Mouse (Mus musculus) ES-Bruce4 (cell line): ENCODE results near the gene Cdh13. TPM values are rescaled to one million over a fixed set of nuclear protein-coding genes. Genes with fewer than 3 reads are reported as not detected.

Experiments used
- H3K27ac ChIP-seq: 2 replicates; pipeline ENCODE4 v1.5.1; 2012; ENCODE audit warnings: low read length, inconsistent platforms; ENCODE audit not compliant: insufficient read depth
- H3K27me3 ChIP-seq: 2 replicates; pipeline ENCODE4 v1.6.1; 2012; ENCODE audit warnings: mild to moderate bottlenecking, low read length, inconsistent platforms; ENCODE audit not compliant: control insufficient read depth, poor library complexity, insufficient read depth, severe bottlenecking
- H3K36me3 ChIP-seq: 2 replicates; pipeline ENCODE4 v1.6.1; 2012; ENCODE audit warnings: inconsistent platforms, mild to moderate bottlenecking, low read length, moderate library complexity; ENCODE audit not compliant: control insufficient read depth, poor library complexity, insufficient read depth, severe bottlenecking
- H3K4me1 ChIP-seq: one replicate; pipeline ENCODE4 v1.8.1; 2011; ENCODE audit warnings: low read length; ENCODE audit not compliant: control insufficient read depth, insufficient read depth
- H3K4me3 ChIP-seq: 2 replicates; pipeline ENCODE4 v1.5.1; 2011; ENCODE audit warnings: low read depth, mild to moderate bottlenecking, low read length
- H3K9ac ChIP-seq: 2 replicates; pipeline ENCODE4 v1.6.1; 2012; ENCODE audit warnings: low read depth, mild to moderate bottlenecking, inconsistent platforms; ENCODE audit not compliant: poor library complexity, severe bottlenecking
- H3K9me3 ChIP-seq: replicated peaks from 2 replicates; pipeline ENCODE4 v1.6.1; 2012; ENCODE audit warnings: mild to moderate bottlenecking, low read length, inconsistent platforms; ENCODE audit not compliant: control insufficient read depth, poor library complexity, insufficient read depth, severe bottlenecking
- CTCF ChIP-seq: IDR thresholded peaks from one replicate; pipeline ENCODE4 v1.8.1; 2011; ENCODE audit warnings: low read depth, low read length
- EP300 ChIP-seq: IDR thresholded peaks from 2 replicates; pipeline ENCODE4 v1.6.1; 2011; ENCODE audit warnings: low read depth, low read length; ENCODE audit not compliant: insufficient read depth
- POLR2A ChIP-seq: IDR thresholded peaks from one replicate; pipeline ENCODE4 v1.8.1; 2011; ENCODE audit warnings: low read length; ENCODE audit not compliant: insufficient read depth
- polyA plus RNA-seq: library from polyadenylated mRNA; stranded (reverse); fragments of >200 nt; gene quantifications from 2 replicates; pipeline ENCODE4 v1.2.4, GENCODE M21; 2011; ENCODE audit warnings: low read depth; ENCODE audit not compliant: missing spikeins, insufficient read depth, insufficient read length

Cdh13 gene
- polyA plus RNA-seq, 1 experiment: 2.0 TPM

DNA sequence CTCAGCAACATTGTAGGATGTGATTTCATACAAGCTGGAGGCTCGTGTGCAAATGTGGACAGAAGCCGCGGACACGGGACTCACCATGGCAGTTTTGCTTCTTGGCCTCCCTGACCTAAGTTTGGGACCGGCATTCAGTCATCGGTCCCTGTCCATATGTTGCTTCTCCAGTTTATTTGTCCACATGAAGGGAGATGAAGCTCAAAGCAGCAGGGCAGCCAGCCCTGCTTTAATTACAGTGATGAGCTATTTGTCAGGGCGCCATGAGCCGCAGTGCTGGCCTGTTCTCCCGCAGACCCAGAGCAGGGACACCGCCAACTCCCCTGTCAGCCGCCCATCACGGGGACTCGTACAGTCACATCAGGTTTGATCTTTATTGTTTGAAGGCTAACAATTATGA is 502.1 kb downstream of the Cdh13 start:
- no peak for TF ChIP-seq EP300
- no peak for TF ChIP-seq CTCF
- no peak for TF ChIP-seq POLR2A

DNA sequence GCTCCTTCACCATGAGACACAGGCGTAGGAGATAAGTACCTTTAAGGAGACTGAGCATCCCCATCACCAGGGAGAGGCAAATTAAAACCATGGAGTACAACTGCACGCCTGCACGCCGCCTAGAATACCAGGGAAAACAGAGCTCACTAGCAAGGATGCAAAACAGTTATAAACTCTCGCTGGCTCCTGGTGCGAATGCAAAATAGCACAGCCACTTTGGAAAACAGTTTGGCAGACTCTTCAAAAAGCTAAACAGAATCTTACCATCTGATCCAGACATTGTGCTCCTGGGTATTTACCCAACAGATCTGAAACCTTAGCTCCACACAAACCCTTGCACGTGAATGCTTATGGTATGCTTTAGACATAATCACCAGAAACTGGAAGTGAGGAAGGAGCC is 506.1 kb downstream of the Cdh13 start:
- Histone ChIP-seq H3K27ac (no peak overlapping the region), H3K36me3 (no peaks in the 10 kb centered on the region), H3K9me3 (no peaks in the 10 kb centered on the region), H3K4me1 (no peaks in the 10 kb centered on the region), H3K9ac (no peak overlapping the region), H3K4me3 (no peak overlapping the region), H3K27me3 (no peaks in the 10 kb centered on the region; the same call in 1 of the 2 replicates)
- no peak for TF ChIP-seq POLR2A
- TF ChIP-seq CTCF: no peak
- no peak for TF ChIP-seq EP300

More for the DNA sequence above, 502.1 kb downstream of the Cdh13 start:
- Histone ChIP-seq H3K9ac (no peak overlapping the region), H3K4me1 (no peaks in the 10 kb centered on the region), H3K27ac (no peak overlapping the region), H3K36me3 (no peaks in the 10 kb centered on the region), H3K4me3 (no peak overlapping the region), H3K27me3 (no peaks in the 10 kb centered on the region; the same call in 1 of the 2 replicates), H3K9me3 (no peaks in the 10 kb centered on the region)

DNA sequence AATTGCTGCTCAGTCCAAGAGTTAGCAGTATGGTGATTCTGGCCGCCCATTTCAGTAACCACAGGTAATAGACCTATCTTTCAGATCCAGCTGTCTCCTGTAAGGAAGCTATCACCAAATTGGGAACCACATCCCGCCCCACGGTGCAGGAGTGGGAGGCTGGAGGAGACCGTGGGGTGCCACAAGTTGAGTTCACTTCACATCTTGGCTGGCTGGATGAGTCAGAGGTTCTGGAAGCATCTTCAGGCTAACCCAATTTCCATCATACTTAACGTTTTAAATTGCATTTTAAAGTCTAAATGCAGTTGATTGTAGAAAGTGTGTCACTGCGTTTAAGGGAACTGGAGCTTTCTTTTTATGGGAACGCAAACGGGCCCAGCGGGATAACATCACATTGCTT is 511.4 kb downstream of the Cdh13 start:
- no peak overlapping the region for H3K27ac ChIP-seq
- peaks cover 2% of the 10 kb centered on the region for H3K4me1 ChIP-seq
- no peaks in the 10 kb centered on the region for H3K36me3 ChIP-seq
- no peak overlapping the region for H3K9ac ChIP-seq
- no peak overlapping the region for H3K4me3 ChIP-seq
- TF ChIP-seq EP300: no peak
- peaks cover 17% of the 10 kb centered on the region for H3K9me3 ChIP-seq
- H3K27me3 ChIP-seq: no peaks in the 10 kb centered on the region; the same call in 1 of the 2 replicates

DNA sequence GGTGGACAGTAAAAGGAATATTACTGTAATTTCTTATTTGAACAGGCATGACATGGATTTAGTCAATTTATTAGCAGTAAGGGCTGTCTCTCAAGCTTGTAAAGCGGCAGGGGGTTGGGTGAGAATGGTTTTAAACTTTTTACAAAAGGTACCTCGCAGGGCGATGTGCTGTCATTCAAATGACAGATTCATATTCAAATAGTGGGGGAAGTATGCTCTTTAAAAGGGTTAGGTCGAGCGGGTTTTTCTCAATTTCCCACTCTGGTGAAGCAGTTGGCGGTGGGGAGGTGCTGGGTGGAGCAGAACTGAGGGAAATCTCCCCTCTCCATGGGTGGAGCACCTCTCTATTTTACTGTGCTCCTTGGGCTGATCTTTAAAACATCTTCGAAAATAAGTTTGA is 513.0 kb downstream of the Cdh13 start:
- H3K4me1 ChIP-seq: peaks cover 2% of the 10 kb centered on the region
- no peak for TF ChIP-seq POLR2A
- TF ChIP-seq EP300: 0 out of 2 replicates have a peak, but pooled peaks have one; percentile 49
- TF ChIP-seq CTCF: no peak

DNA sequence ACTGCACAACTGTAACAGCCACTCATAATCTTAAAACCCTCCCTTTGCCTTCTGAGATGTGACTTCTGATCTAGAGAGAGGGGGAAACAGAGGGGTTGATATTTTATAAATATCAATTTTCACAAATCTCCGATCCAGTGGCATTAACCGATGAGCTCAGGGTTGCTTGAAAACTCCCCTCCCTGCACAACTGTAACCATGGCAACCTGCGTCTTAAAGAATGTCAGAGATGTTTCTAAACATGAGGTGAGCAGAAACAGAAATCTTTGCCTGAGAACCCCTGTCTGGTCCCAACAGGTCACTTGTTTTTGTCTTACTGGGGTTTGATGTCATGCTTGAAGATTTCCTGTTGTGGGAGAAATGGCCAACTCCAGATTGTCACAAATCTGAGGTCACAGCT is 513.6 kb downstream of the Cdh13 start:
- no peak overlapping the region for H3K9ac ChIP-seq
- peaks cover 29% of the 10 kb centered on the region for H3K9me3 ChIP-seq
- TF ChIP-seq POLR2A (no peak), EP300 (no peak), CTCF (no peak)
- no peak overlapping the region for H3K27ac ChIP-seq
- H3K4me1 ChIP-seq: peaks cover 2% of the 10 kb centered on the region
- H3K27me3 ChIP-seq: no peaks in the 10 kb centered on the region
- H3K4me3 ChIP-seq: no peak overlapping the region
- H3K36me3 ChIP-seq: no peaks in the 10 kb centered on the region

More for the DNA sequence above, 513.0 kb downstream of the Cdh13 start:
- H3K27me3 ChIP-seq: no peaks in the 10 kb centered on the region; the same call in 1 of the 2 replicates
- no peak overlapping the region for H3K9ac ChIP-seq
- H3K27ac ChIP-seq: no peak overlapping the region
- H3K9me3 ChIP-seq: peaks cover 29% of the 10 kb centered on the region
- no peaks in the 10 kb centered on the region for H3K36me3 ChIP-seq
- H3K4me3 ChIP-seq: no peak overlapping the region

DNA sequence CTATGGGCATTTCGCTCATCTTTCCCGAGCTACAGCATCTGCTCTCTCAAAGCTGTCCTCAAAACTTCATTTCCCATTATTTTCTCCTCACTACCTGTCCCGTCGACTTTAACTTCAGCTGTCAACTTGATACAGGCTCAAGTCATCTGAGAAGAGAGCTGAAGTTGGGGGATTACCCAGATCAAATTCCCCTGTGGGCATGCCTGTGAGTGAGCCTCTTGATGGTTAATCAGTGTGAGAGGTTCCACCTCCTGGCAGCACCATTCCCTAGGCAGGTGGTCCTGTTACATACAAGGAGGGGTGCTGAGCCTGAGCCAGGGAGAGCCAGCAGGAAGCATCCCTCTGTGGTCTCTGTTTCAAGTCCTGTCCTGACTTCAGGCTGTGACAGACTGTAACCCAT is 519.6 kb downstream of the Cdh13 start:
- Histone ChIP-seq H3K4me1 (no peaks in the 10 kb centered on the region), H3K9ac (no peak overlapping the region), H3K36me3 (no peaks in the 10 kb centered on the region), H3K27ac (no peak overlapping the region), H3K9me3 (peaks cover 24% of the 10 kb centered on the region), H3K27me3 (no peaks in the 10 kb centered on the region), H3K4me3 (no peak overlapping the region)
- no peak for TF ChIP-seq CTCF
- no peak for TF ChIP-seq POLR2A
- no peak for TF ChIP-seq EP300
